Mouse (Mus musculus) G1E (cell line): ENCODE results near the gene Antxr1.

Experiments
- CTCF ChIP-seq: IDR thresholded peaks from 2 replicates; pipeline ENCODE4 v1.5.1; 2012; ENCODE audit warnings: low read depth, low read length, inconsistent platforms, mixed read lengths
- GATA1 ChIP-seq: IDR thresholded peaks from 2 replicates; pipeline ENCODE4 v1.6.1; 2012; ENCODE audit warnings: borderline replicate concordance, low read length, inconsistent platforms, mixed read lengths
- GATA2 ChIP-seq: IDR thresholded peaks from 2 replicates; pipeline ENCODE4 v1.6.1; 2012; ENCODE audit warnings: low read depth, low read length, inconsistent platforms, borderline replicate concordance
- POLR2AphosphoS5 ChIP-seq: IDR thresholded peaks from 2 replicates; pipeline ENCODE4 v1.6.1; 2012; ENCODE audit warnings: low read depth, low read length, inconsistent platforms; ENCODE audit not compliant: insufficient replicate concordance
- TAL1 ChIP-seq: conservative IDR thresholded peaks from 2 replicates; pipeline ENCODE4 v1.6.1; 2012; ENCODE audit warnings: low read depth, low read length, inconsistent platforms, mixed read lengths

GRCm38 (mm10) chr6:87100297-87101020 lies 235.2 kb downstream of the Antxr1 start:
- no peak for TF ChIP-seq GATA1
- no peak for TF ChIP-seq CTCF
- no peak for TF ChIP-seq TAL1
- TF ChIP-seq GATA2 = no peak
- TF ChIP-seq POLR2AphosphoS5 = no peak
